Mouse (Mus musculus) CH12.LX (cell line): ENCODE data around the gene Ccdc28a. TPM values are rescaled to one million over a fixed set of nuclear protein-coding genes. Genes with fewer than 3 reads are reported as not detected.

Source experiments
- DNase-seq: peaks from one replicate; pipeline ENCODE4 v3.0.0-alpha.2; 2013; ENCODE audit errors: extremely low read depth
- H3K27ac ChIP-seq: 2 replicates; pipeline ENCODE4 v1.5.1; 2012; ENCODE audit warnings: low read depth, mild to moderate bottlenecking, control low read depth, moderate library complexity; ENCODE audit not compliant: insufficient read depth
- H3K27me3 ChIP-seq: replicated peaks from 2 replicates; pipeline ENCODE3; 2012; ENCODE audit warnings: inconsistent platforms
- H3K36me3 ChIP-seq, 2 experiments: replicated peaks in 1 of 2; 2 replicates each; pipeline versions ENCODE3 to v1.6.1; 2012; ENCODE audit warnings: inconsistent platforms in 1 of 2, low read length in 1 of 2, mild to moderate bottlenecking in 1 of 2, mixed read lengths in 1 of 2, moderate library complexity in 1 of 2; ENCODE audit not compliant: control insufficient read depth in 1 of 2, insufficient read depth in 1 of 2
- H3K4me1 ChIP-seq, 2 experiments: 2 replicates each; pipeline ENCODE4 v1.6.1; 2012; ENCODE audit warnings: inconsistent platforms in 1 of 2, moderate library complexity in 1 of 2; ENCODE audit not compliant: insufficient read depth in 2 of 2, control insufficient read depth in 1 of 2
- H3K4me2 ChIP-seq: 2 replicates; pipeline ENCODE4 v1.6.1; 2012; ENCODE audit warnings: low read depth, mild to moderate bottlenecking, control low read depth; ENCODE audit not compliant: poor library complexity, insufficient read depth, severe bottlenecking
- H3K4me3 ChIP-seq, 3 experiments: fragments of 150-350 bp in 1 of 3; sonication (generic) in 1 of 3; replicated peaks in 1 of 3; 2 replicates each; pipeline versions ENCODE3 to v1.5.1; 2011 to 2012; ENCODE audit warnings: low read depth in 2 of 3, low read length in 2 of 3, mild to moderate bottlenecking in 2 of 3, moderate library complexity in 2 of 3, control low read depth in 1 of 3, improper control_type of control experiment in 1 of 3, inconsistent platforms in 1 of 3, mixed read lengths in 1 of 3; ENCODE audit not compliant: poor library complexity in 1 of 3
- H3K79me2 ChIP-seq: replicated peaks from 2 replicates; pipeline ENCODE4 v1.6.1; 2012; ENCODE audit warnings: mild to moderate bottlenecking, moderate library complexity; ENCODE audit not compliant: control insufficient read depth, poor library complexity, insufficient read depth, severe bottlenecking; ENCODE audit errors: extremely low read depth
- H3K9ac ChIP-seq: 2 replicates; pipeline ENCODE4 v1.6.1; 2012; ENCODE audit warnings: low read depth, mild to moderate bottlenecking, control low read depth, moderate library complexity; ENCODE audit not compliant: insufficient read depth
- H3K9me3 ChIP-seq: replicated peaks from 2 replicates; pipeline ENCODE3; 2012; ENCODE audit warnings: low read length, inconsistent platforms, mixed read lengths
- ELF1 ChIP-seq: IDR thresholded peaks from 2 replicates; pipeline ENCODE4 v1.6.1; 2014; ENCODE audit warnings: low read depth, mild to moderate bottlenecking, inconsistent platforms, low read length, improper control_type of control experiment
- HCFC1 ChIP-seq: IDR thresholded peaks from 2 replicates; pipeline ENCODE4 v1.6.1; 2012; ENCODE audit warnings: low read depth, mild to moderate bottlenecking, inconsistent platforms, low read length, improper control_type of control experiment
- IRF4 ChIP-seq: IDR thresholded peaks from 2 replicates; pipeline ENCODE4 v1.6.1; 2014; ENCODE audit warnings: low read depth, mild to moderate bottlenecking, inconsistent platforms, low read length, improper control_type of control experiment
- JUND ChIP-seq: conservative IDR thresholded peaks from 2 replicates; pipeline ENCODE4 v1.6.1; 2011; ENCODE audit warnings: low read depth, low read length, improper control_type of control experiment
- KAT2A ChIP-seq: IDR thresholded peaks from 2 replicates; pipeline ENCODE4 v1.6.1; 2012; ENCODE audit warnings: low read length, improper control_type of control experiment, inconsistent platforms; ENCODE audit not compliant: insufficient replicate concordance
- MEF2A ChIP-seq: IDR thresholded peaks from 2 replicates; pipeline ENCODE4 v1.6.1; 2014; ENCODE audit warnings: low read depth, mild to moderate bottlenecking, inconsistent platforms, low read length, improper control_type of control experiment, borderline replicate concordance
- NELFE ChIP-seq: IDR thresholded peaks from 2 replicates; pipeline ENCODE4 v1.6.1; 2011; ENCODE audit warnings: low read depth, low read length, improper control_type of control experiment
- PAX5 ChIP-seq: IDR thresholded peaks from 2 replicates; pipeline ENCODE4 v1.6.1; 2012; ENCODE audit warnings: low read length, inconsistent platforms, mixed read lengths
- POLR2A ChIP-seq: IDR thresholded peaks from 2 replicates; pipeline ENCODE4 v1.6.1; 2011; ENCODE audit warnings: low read depth, mild to moderate bottlenecking, improper control_type of control experiment, low read length
- POLR2AphosphoS2 ChIP-seq: IDR thresholded peaks from 2 replicates; pipeline ENCODE4 v1.6.1; 2011; ENCODE audit warnings: low read depth, low read length, improper control_type of control experiment
- SIN3A ChIP-seq: IDR thresholded peaks from 2 replicates; pipeline ENCODE4 v1.6.1; 2012; ENCODE audit warnings: low read length, improper control_type of control experiment, inconsistent platforms
- SMC3 ChIP-seq: IDR thresholded peaks from 2 replicates; pipeline ENCODE4 v1.6.1; 2011; ENCODE audit warnings: low read depth, low read length, improper control_type of control experiment
- TBP ChIP-seq: conservative IDR thresholded peaks from 2 replicates; pipeline ENCODE4 v1.6.1; 2011; ENCODE audit warnings: low read depth, low read length, improper control_type of control experiment
- TCF12 ChIP-seq: IDR thresholded peaks from 2 replicates; pipeline ENCODE4 v1.6.1; 2014; ENCODE audit warnings: low read depth, mild to moderate bottlenecking, inconsistent platforms, low read length, improper control_type of control experiment
- USF2 ChIP-seq: conservative IDR thresholded peaks from 2 replicates; pipeline ENCODE4 v1.6.1; 2011; ENCODE audit warnings: low read depth, low read length, improper control_type of control experiment
- ZC3H11A ChIP-seq: IDR thresholded peaks from 2 replicates; pipeline ENCODE4 v1.6.1; 2012; ENCODE audit warnings: low read depth, mild to moderate bottlenecking, inconsistent platforms, low read length, improper control_type of control experiment
- ZMIZ1 ChIP-seq: IDR thresholded peaks from 2 replicates; pipeline ENCODE4 v1.6.1; 2012; ENCODE audit warnings: low read depth, mild to moderate bottlenecking, inconsistent platforms, low read length, improper control_type of control experiment
- dilution Hi-C: fragments of 300-500 bp; cut with MboI; formaldehyde crosslinking; loops from 2 replicates; pipeline ENCODE4 v1.14.3; 2020; ENCODE audit warnings: low sequenced_read_pairs; ENCODE audit not compliant: extremely low pct_unique_long_range_greater_than_20kb, extremely low pct_ligation_motif_present
- in situ Hi-C: fragments of 300-500 bp; cut with MboI; formaldehyde crosslinking; loops from 3 replicates; pipeline ENCODE4 v1.14.3; 2019; ENCODE audit warnings: low sequenced_read_pairs, low pct_ligation_motif_present, low pct_unique_long_range_greater_than_20kb, mixed read lengths
- polyA plus RNA-seq: library from polyadenylated mRNA; unstranded; fragments of >175 nt; gene quantifications from 2 replicates; pipeline ENCODE4 v1.2.1, GENCODE M21; 2012; ENCODE audit warnings: low read depth; ENCODE audit not compliant: insufficient read length
- total RNA-seq, 2 experiments: library from RNA; depleted of rRNA; stranded (reverse); fragments of 300-350 nt in 1 of 2; fragments of >200 nt in 1 of 2; gene quantifications; 2 replicates each; pipeline ENCODE4 v1.2.3; 2012 to 2014

Gene Ccdc28a
- total RNA-seq (2012; rRNA removed), result 5.5 and 10.8 TPM in 2 replicates
- total RNA-seq (2014; rRNA removed), result 11.7 and 14.0 TPM in 2 replicates
- 7.2 and 8.3 TPM in 2 replicates for polyA plus RNA-seq

DNA sequence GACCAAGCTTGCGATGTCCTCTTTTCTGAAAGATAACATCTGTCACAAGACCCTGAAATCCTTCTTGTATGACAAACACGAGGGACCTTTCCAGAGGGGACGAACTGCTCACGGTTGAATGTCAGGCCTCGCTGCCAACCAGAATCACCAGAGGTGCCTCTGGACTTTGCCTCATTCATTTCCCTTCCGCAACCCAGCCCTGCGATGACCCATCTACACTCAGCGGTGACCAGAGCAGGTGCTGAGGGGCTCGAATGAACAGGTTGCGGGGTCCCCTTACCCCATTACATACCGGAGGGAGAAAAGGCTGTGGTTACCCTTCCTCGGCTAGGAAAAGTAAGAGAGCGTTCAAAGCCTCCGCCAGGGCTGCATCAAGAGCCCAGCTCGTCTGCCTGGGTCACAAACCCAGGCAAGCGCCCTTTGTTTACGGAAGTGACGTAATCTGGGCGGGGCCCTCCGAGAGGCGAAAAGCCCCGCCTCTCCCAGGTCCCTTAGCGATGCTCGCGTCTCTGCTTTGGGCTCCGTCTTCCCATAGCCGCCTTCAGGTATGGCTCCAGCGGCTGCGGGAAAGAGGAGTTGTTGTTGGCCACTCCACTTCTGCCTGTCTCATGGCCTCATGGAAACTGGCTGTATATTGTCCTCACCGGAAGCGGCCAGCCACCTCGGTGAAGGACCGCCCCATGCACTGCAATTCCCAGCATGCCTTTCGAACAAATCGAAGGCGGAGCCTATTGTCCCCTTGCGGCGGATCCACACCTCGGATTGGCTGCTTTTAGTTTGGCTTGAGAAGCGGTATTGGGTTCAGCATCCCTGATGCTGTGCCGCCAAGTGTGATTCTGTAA is at the start of gene Ccdc28a:
Gene Ccdc28a (minus strand): TSS at position 439 of the 842 bp plus-strand sequence.
- DNase-seq, result peak; percentile 96
- TF ChIP-seq KAT2A (0 out of 2 replicates have a peak, but pooled peaks have one; percentile 44), POLR2A (peak; percentile 68), MEF2A (peak; percentile 14; the same call in 1 of the 2 replicates), TBP (peak; percentile 63; the same call in 1 of the 2 replicates), JUND (no peak), ELF1 (peak; percentile 86), NELFE (peak; percentile 59; the same call in 1 of the 2 replicates), IRF4 (peak; percentile 64), SIN3A (peak; percentile 97), ZMIZ1 (0 out of 2 replicates have a peak, but pooled peaks have one; percentile 25), SMC3 (no peak), USF2 (no peak), POLR2AphosphoS2 (no peak), PAX5 (no peak), HCFC1 (peak; percentile 85)
- no peaks in the 10 kb centered on the region for H3K9me3 ChIP-seq

GRCm38 (mm10) chr10:18283991-18284390 is 49.2 kb upstream of the Ccdc28a start:
- H3K27me3 ChIP-seq, result no peaks in the 10 kb centered on the region
- TF ChIP-seq ZC3H11A, result no peak
- TF ChIP-seq TCF12, result no peak
- no peaks in the 10 kb centered on the region for H3K9me3 ChIP-seq
- no peaks in the 10 kb centered on the region for H3K36me3 ChIP-seq
- H3K9ac ChIP-seq, result no peak overlapping the region
- no peak overlapping the region for H3K4me2 ChIP-seq
- H3K4me1 ChIP-seq, result no peaks in the 10 kb centered on the region
- dilution Hi-C loops (no loop called here), in situ Hi-C loops (no loop called here)
- no peak for DNase-seq
- no peaks in the 10 kb centered on the region for H3K79me2 ChIP-seq
- H3K27ac ChIP-seq, result no peak overlapping the region
- no peak overlapping the region for H3K4me3 ChIP-seq

More for the DNA sequence above, at the start of gene Ccdc28a:
- Histone ChIP-seq H3K4me3 (peak within 1 kb of the TSS; percentile 83 to 85 (median 85)), H3K79me2 (no peaks in the 10 kb centered on the region), H3K4me1 (peaks cover 0 to 10% of the 10 kb centered on the region in 2 experiments; a peak in 2 of 4 replicates), H3K4me2 (peak within 1 kb of the TSS; percentile 72), H3K27ac (peak within 1 kb of the TSS; percentile 63), H3K36me3 (no peaks in the 10 kb centered on the region), H3K9ac (peak within 1 kb of the TSS; percentile 58), H3K27me3 (no peaks in the 10 kb centered on the region)
- in situ Hi-C loops (no loop called here), dilution Hi-C loops (no loop called here)
